Mouse (Mus musculus): ENCODE results near the gene Pphln1. TPM values are rescaled to one million over a fixed set of nuclear protein-coding genes. Genes with fewer than 3 reads are reported as not detected.

The Pphln1 gene
- polyA plus RNA-seq, 1 experiment from 2014 or later: 67.6 TPM

- 0 out of 2 replicates have a peak, but pooled peaks cover 3% of the 10 kb centered on the region for H3K36me3 ChIP-seq
- H3K4me2 ChIP-seq: no peak overlapping the region
- WGBS: 68% methylated on average over 4 of the region's 4 CpGs
- H3K9me3 ChIP-seq: no peaks in the 10 kb centered on the region
- H3K4me1 ChIP-seq: peaks cover 27% of the 10 kb centered on the region
- H3K27me3 ChIP-seq: no peaks in the 10 kb centered on the region
- no peak overlapping the region for H3K27ac ChIP-seq
- no peak for ATAC-seq (ENCODE audit: insufficient number of reproducible peaks, insufficient read depth, low FRiP score, low TSS enrichment, low read depth)
- no peak overlapping the region for H3K4me3 ChIP-seq
- H3K9ac ChIP-seq: no peak overlapping the region
Observed at GRCm38 (mm10) chr15:93401446-93401845, 3.3 kb downstream of the Pphln1 start.

- 96% methylated on average over 2 of the region's 2 CpGs for WGBS
- H3K9ac ChIP-seq: no peak overlapping the region
Observed at GRCm38 (mm10) chr15:93402730-93403129, 4.6 kb downstream of the Pphln1 start.

GRCm38 (mm10) chr15:93404849-93405248 is 6.7 kb downstream of the Pphln1 start:
- Histone ChIP-seq H3K27ac (no peak overlapping the region), H3K4me1 (peaks cover 10% of the 10 kb centered on the region), H3K4me2 (no peak overlapping the region), H3K4me3 (no peak overlapping the region), H3K36me3 (peaks cover 16% of the 10 kb centered on the region; the same call in 1 of the 2 replicates), H3K9ac (no peak overlapping the region), H3K27me3 (no peaks in the 10 kb centered on the region), H3K9me3 (no peaks in the 10 kb centered on the region)
- ATAC-seq (ENCODE audit: insufficient number of reproducible peaks, insufficient read depth, low FRiP score, low TSS enrichment, low read depth): no peak

More at GRCm38 (mm10) chr15:93402730-93403129, 4.6 kb downstream of the Pphln1 start:
- Histone ChIP-seq H3K4me2 (no peak overlapping the region), H3K36me3 (0 out of 2 replicates have a peak, but pooled peaks cover 6% of the 10 kb centered on the region), H3K9me3 (no peaks in the 10 kb centered on the region), H3K4me1 (peaks cover 19% of the 10 kb centered on the region), H3K4me3 (no peak overlapping the region), H3K27me3 (no peaks in the 10 kb centered on the region), H3K27ac (no peak overlapping the region)
- ATAC-seq (ENCODE audit: insufficient number of reproducible peaks, insufficient read depth, low FRiP score, low TSS enrichment, low read depth): no peak

GRCm38 (mm10) chr15:93405446-93405986 is 7.4 kb downstream of the Pphln1 start:
- Histone ChIP-seq H3K9ac (no peak overlapping the region), H3K9me3 (no peaks in the 10 kb centered on the region), H3K4me3 (no peak overlapping the region), H3K27me3 (no peaks in the 10 kb centered on the region), H3K36me3 (peaks cover 18% of the 10 kb centered on the region; the same call in 1 of the 2 replicates), H3K27ac (no peak overlapping the region), H3K4me2 (no peak overlapping the region), H3K4me1 (peaks cover 8% of the 10 kb centered on the region; the same call in 1 of the 2 replicates)
- no peak for ATAC-seq (ENCODE audit: insufficient number of reproducible peaks, insufficient read depth, low FRiP score, low TSS enrichment, low read depth)
- 91% methylated on average over 7 of the region's 7 CpGs for WGBS

- no peak overlapping the region for H3K4me2 ChIP-seq
- H3K36me3 ChIP-seq: peaks cover 26% of the 10 kb centered on the region
- no peak for ATAC-seq (ENCODE audit: insufficient number of reproducible peaks, insufficient read depth, low FRiP score, low TSS enrichment, low read depth)
- H3K4me1 ChIP-seq: peaks cover 4% of the 10 kb centered on the region; the same call in 1 of the 2 replicates
- H3K9ac ChIP-seq: no peak overlapping the region
- no peaks in the 10 kb centered on the region for H3K27me3 ChIP-seq
- no peaks in the 10 kb centered on the region for H3K9me3 ChIP-seq
- 92% methylated on average over 5 of the region's 5 CpGs for WGBS
- no peak overlapping the region for H3K27ac ChIP-seq
- H3K4me3 ChIP-seq: no peak overlapping the region
Observed at GRCm38 (mm10) chr15:93406492-93406891, 8.3 kb downstream of the Pphln1 start.

- H3K9me3 ChIP-seq: no peaks in the 10 kb centered on the region
- no peaks in the 10 kb centered on the region for H3K27me3 ChIP-seq
- H3K36me3 ChIP-seq: peaks cover 50% of the 10 kb centered on the region
- H3K9ac ChIP-seq: no peak overlapping the region
- no peak overlapping the region for H3K4me3 ChIP-seq
- H3K4me2 ChIP-seq: no peak overlapping the region
- 97% methylated on average over 3 of the region's 3 CpGs for WGBS
- H3K27ac ChIP-seq: no peak overlapping the region
- no peak for ATAC-seq (ENCODE audit: insufficient number of reproducible peaks, insufficient read depth, low FRiP score, low TSS enrichment, low read depth)
- no peaks in the 10 kb centered on the region for H3K4me1 ChIP-seq
Observed at GRCm38 (mm10) chr15:93412445-93412844, 14.3 kb downstream of the Pphln1 start.

GRCm38 (mm10) chr15:93414456-93414855 is 16.3 kb downstream of the Pphln1 start:
- H3K9ac ChIP-seq: no peak overlapping the region
- no peak for ATAC-seq (ENCODE audit: insufficient number of reproducible peaks, insufficient read depth, low FRiP score, low TSS enrichment, low read depth)

GRCm38 (mm10) chr15:93416300-93416699 is 18.1 kb downstream of the Pphln1 start:
- Histone ChIP-seq H3K4me1 (no peaks in the 10 kb centered on the region), H3K27ac (no peak overlapping the region), H3K4me3 (no peak overlapping the region), H3K9me3 (no peaks in the 10 kb centered on the region), H3K4me2 (no peak overlapping the region), H3K27me3 (no peaks in the 10 kb centered on the region), H3K36me3 (peaks cover 41% of the 10 kb centered on the region), H3K9ac (no peak overlapping the region)
- 92% methylated on average over 6 of the region's 6 CpGs for WGBS
- ATAC-seq (ENCODE audit: insufficient number of reproducible peaks, insufficient read depth, low FRiP score, low TSS enrichment, low read depth): no peak

More at GRCm38 (mm10) chr15:93414456-93414855, 16.3 kb downstream of the Pphln1 start:
- no peak overlapping the region for H3K4me3 ChIP-seq
- H3K36me3 ChIP-seq: peaks cover 41% of the 10 kb centered on the region
- WGBS: 92% methylated on average over 9 of the region's 9 CpGs
- H3K9me3 ChIP-seq: no peaks in the 10 kb centered on the region
- no peak overlapping the region for H3K4me2 ChIP-seq
- no peaks in the 10 kb centered on the region for H3K4me1 ChIP-seq
- no peak overlapping the region for H3K27ac ChIP-seq
- no peaks in the 10 kb centered on the region for H3K27me3 ChIP-seq

GRCm38 (mm10) chr15:93420596-93420995 is 22.4 kb downstream of the Pphln1 start:
- no peak overlapping the region for H3K4me2 ChIP-seq
- no peaks in the 10 kb centered on the region for H3K27me3 ChIP-seq
- H3K9ac ChIP-seq: no peak overlapping the region
- no peaks in the 10 kb centered on the region for H3K4me1 ChIP-seq
- H3K4me3 ChIP-seq: no peak overlapping the region
- H3K36me3 ChIP-seq: peaks cover 29% of the 10 kb centered on the region
- H3K9me3 ChIP-seq: no peaks in the 10 kb centered on the region
- ATAC-seq (ENCODE audit: insufficient number of reproducible peaks, insufficient read depth, low FRiP score, low TSS enrichment, low read depth): no peak
- 85% methylated on average over 7 of the region's 7 CpGs for WGBS
- no peak overlapping the region for H3K27ac ChIP-seq

GRCm38 (mm10) chr15:93422537-93422936 is 24.4 kb downstream of the Pphln1 start:
- Histone ChIP-seq H3K9me3 (no peaks in the 10 kb centered on the region), H3K27me3 (no peaks in the 10 kb centered on the region), H3K9ac (no peak overlapping the region), H3K27ac (no peak overlapping the region), H3K36me3 (peaks cover 29% of the 10 kb centered on the region), H3K4me1 (no peaks in the 10 kb centered on the region), H3K4me3 (no peak overlapping the region), H3K4me2 (no peak overlapping the region)
- 100% methylated on average over 1 of the region's 1 CpGs for WGBS
- no peak for ATAC-seq (ENCODE audit: insufficient number of reproducible peaks, insufficient read depth, low FRiP score, low TSS enrichment, low read depth)

- Histone ChIP-seq H3K36me3 (peaks cover 36% of the 10 kb centered on the region), H3K27me3 (no peaks in the 10 kb centered on the region), H3K4me2 (no peak overlapping the region), H3K9me3 (no peaks in the 10 kb centered on the region), H3K27ac (peak overlapping the region; percentile 29; the same call in 1 of the 2 replicates), H3K9ac (no peak overlapping the region), H3K4me1 (peaks cover 9% of the 10 kb centered on the region), H3K4me3 (no peak overlapping the region)
- 57% methylated on average over 11 of the region's 11 CpGs for WGBS
- ATAC-seq (ENCODE audit: insufficient number of reproducible peaks, insufficient read depth, low FRiP score, low TSS enrichment, low read depth): no peak
Observed at GRCm38 (mm10) chr15:93433811-93434210, 35.7 kb downstream of the Pphln1 start.

GRCm38 (mm10) chr15:93435998-93436397 is 37.8 kb downstream of the Pphln1 start:
- WGBS: 94% methylated on average over 12 of the region's 12 CpGs
- Histone ChIP-seq H3K4me3 (no peak overlapping the region), H3K27ac (no peak overlapping the region), H3K9ac (no peak overlapping the region), H3K4me1 (peaks cover 9% of the 10 kb centered on the region), H3K4me2 (no peak overlapping the region), H3K36me3 (peaks cover 31% of the 10 kb centered on the region), H3K9me3 (no peaks in the 10 kb centered on the region), H3K27me3 (no peaks in the 10 kb centered on the region)
- no peak for ATAC-seq (ENCODE audit: insufficient number of reproducible peaks, insufficient read depth, low FRiP score, low TSS enrichment, low read depth)

Data from embryonic facial prominence, embryonic 13.5 days (tissue).